Mouse (Mus musculus): ENCODE data around the gene Ank3.

- TF ChIP-seq POLR2A (IDR thresholded peaks at IDR 0.05; ENCODE audit: borderline replicate concordance, extremely low read depth, low read depth, low read length) (no peak), CTCF (IDR thresholded peaks at IDR 0.05; ENCODE audit: insufficient read depth, low read length) (no peak)
These were observed 112.7 kb downstream of the Ank3 start for GRCm38 (mm10) chr10:69511234-69511633.

Data from lung, adult 2 months (tissue).